Mouse (Mus musculus) heart, embryonic 14.5 days (tissue): ENCODE data around the gene Cmtm3. TPM values are rescaled to one million over a fixed set of nuclear protein-coding genes. Genes with fewer than 3 reads are reported as not detected.
A peak's percentile ranks its signal among the peaks of the same experiment; 100 is the strongest.

Experiments
- ATAC-seq: fragments of 200-750 bp; cut with Nextera tagmentation; 2 replicates; pipeline ENCODE4 v1.8.0; 2017; ENCODE audit warnings: low read depth, moderate TSS enrichment; ENCODE audit not compliant: insufficient number of reproducible peaks, insufficient read depth, low FRiP score
- H3K27ac ChIP-seq, 2 experiments: fragments of 200-500 bp in 1 of 2; fragments of 300-500 bp in 1 of 2; sonication (generic) in 1 of 2; replicated peaks in 1 of 2; 2 replicates each; pipeline ENCODE4 v1.5.1; 2012 to 2014; ENCODE audit warnings: low read depth in 2 of 2, low read length in 2 of 2, control low read depth in 1 of 2, mild to moderate bottlenecking in 1 of 2, mixed read lengths in 1 of 2; ENCODE audit not compliant: control insufficient read depth in 1 of 2, insufficient read depth in 1 of 2
- H3K27me3 ChIP-seq: fragments of 300-500 bp; sonication (generic); 2 replicates; pipeline ENCODE4 v1.6.1; 2014; ENCODE audit warnings: mild to moderate bottlenecking, low read length, control low read depth; ENCODE audit not compliant: control insufficient read depth, insufficient read depth
- H3K36me3 ChIP-seq: fragments of 300-500 bp; sonication (generic); 2 replicates; pipeline ENCODE4 v1.6.1; 2014; ENCODE audit warnings: mild to moderate bottlenecking, control low read depth, low read length, mixed read lengths; ENCODE audit not compliant: control insufficient read depth, insufficient read depth
- H3K4me1 ChIP-seq, 2 experiments: fragments of 200-500 bp in 1 of 2; fragments of 300-500 bp in 1 of 2; sonication (generic) in 1 of 2; 2 replicates each; pipeline ENCODE4 v1.6.1; 2012 to 2014; ENCODE audit warnings: low read length in 2 of 2, control low read depth in 1 of 2, mixed read lengths in 1 of 2; ENCODE audit not compliant: control insufficient read depth in 2 of 2, insufficient read depth in 2 of 2
- H3K4me2 ChIP-seq: fragments of 300-500 bp; sonication (generic); 2 replicates; pipeline ENCODE4 v1.6.1; 2014; ENCODE audit warnings: mild to moderate bottlenecking, low read length
- H3K4me3 ChIP-seq, 2 experiments: fragments of 200-500 bp in 1 of 2; fragments of 300-500 bp in 1 of 2; sonication (generic) in 1 of 2; 2 replicates each; pipeline ENCODE4 v1.5.1; 2012 to 2014; ENCODE audit warnings: low read length in 2 of 2, mild to moderate bottlenecking in 2 of 2, control low read depth in 1 of 2, low read depth in 1 of 2, moderate library complexity in 1 of 2; ENCODE audit not compliant: control insufficient read depth in 1 of 2, insufficient read depth in 1 of 2
- H3K9ac ChIP-seq: fragments of 300-500 bp; sonication (generic); 2 replicates; pipeline ENCODE4 v1.6.1; 2014; ENCODE audit warnings: mild to moderate bottlenecking, low read length
- H3K9me3 ChIP-seq: fragments of 300-500 bp; sonication (generic); 2 replicates; pipeline ENCODE4 v1.6.1; 2016; ENCODE audit warnings: low read length, control low read depth; ENCODE audit not compliant: control insufficient read depth
- WGBS: fragments of 180-500 bp; shearing (Covaris S2); extraction: QIAGEN DNeasy Blood & Tissue Kit; methylation state at CpG from one replicate; pipeline ENCODE4 v1.1.7; 2014; 5-methylcytosine and 5-hydroxymethylcytosine counted together
- polyA plus RNA-seq: library from polyadenylated mRNA; unstranded; fragments of >200 nt; fragmentation: Nextera tagmentation; extraction: Ambion mirVana; gene quantifications from 2 replicates; pipeline ENCODE4 v1.2.1, GENCODE M21; 2014

Cmtm3 gene
- polyA plus RNA-seq, 1 experiment from 2014 or later = 103 TPM

GRCm38 (mm10) chr8:104334196-104334595 is 5.0 kb upstream of the Cmtm3 start:
- H3K4me1 ChIP-seq = peaks cover 0 to 1% of the 10 kb centered on the region in 2 experiments; a peak in 1 of 4 replicates

GRCm38 (mm10) chr8:104336806-104337205 is 2.4 kb upstream of the Cmtm3 start:
- no peak overlapping the region for H3K27ac ChIP-seq
- no peak overlapping the region for H3K4me2 ChIP-seq
- H3K9me3 ChIP-seq = no peaks in the 10 kb centered on the region
- ATAC-seq = no peak
- WGBS = 69% methylated on average over 1 of the region's 1 CpGs
- H3K9ac ChIP-seq = no peak overlapping the region
- H3K4me1 ChIP-seq = peaks cover 8 to 17% of the 10 kb centered on the region in 2 experiments; a peak in 3 of 4 replicates
- H3K4me3 ChIP-seq = no peak overlapping the region
- no peaks in the 10 kb centered on the region for H3K36me3 ChIP-seq
- no peaks in the 10 kb centered on the region for H3K27me3 ChIP-seq

More at GRCm38 (mm10) chr8:104334196-104334595, 5.0 kb upstream of the Cmtm3 start:
- no peak overlapping the region for H3K9ac ChIP-seq
- WGBS = 83% methylated on average over 1 of the region's 1 CpGs
- H3K27me3 ChIP-seq = no peaks in the 10 kb centered on the region
- no peaks in the 10 kb centered on the region for H3K9me3 ChIP-seq
- no peak overlapping the region for H3K4me3 ChIP-seq
- H3K4me2 ChIP-seq = no peak overlapping the region
- no peak for ATAC-seq
- H3K36me3 ChIP-seq = no peaks in the 10 kb centered on the region
- H3K27ac ChIP-seq = no peak overlapping the region

GRCm38 (mm10) chr8:104337890-104338289 is 1.3 kb upstream of the Cmtm3 start:
- Histone ChIP-seq H3K36me3 (peaks cover 4% of the 10 kb centered on the region; the same call in 1 of the 2 replicates), H3K9ac (no peak overlapping the region), H3K27ac (no peak overlapping the region), H3K4me1 (peaks cover 9 to 25% of the 10 kb centered on the region in 2 experiments; a peak in 3 of 4 replicates), H3K9me3 (no peaks in the 10 kb centered on the region), H3K4me3 (no peak overlapping the region), H3K27me3 (no peaks in the 10 kb centered on the region), H3K4me2 (no peak overlapping the region)
- no peak for ATAC-seq
- 39% methylated on average over 3 of the region's 3 CpGs for WGBS

GRCm38 (mm10) chr8:104339983-104340232 is 698 bp downstream of the Cmtm3 start:
- Histone ChIP-seq H3K27me3 (no peaks in the 10 kb centered on the region), H3K36me3 (peaks cover 12% of the 10 kb centered on the region), H3K9ac (peak overlapping the region; percentile 96), H3K9me3 (no peaks in the 10 kb centered on the region), H3K4me1 (peaks cover 9 to 31% of the 10 kb centered on the region in 2 experiments; a peak in 3 of 4 replicates), H3K27ac (peak overlapping the region; percentile 55 to 92; a peak in 3 of 4 replicates), H3K4me2 (peak overlapping the region; percentile 86), H3K4me3 (peak overlapping the region; percentile 71 to 77)
- no peak for ATAC-seq
- under 1% methylated on average over 6 of the region's 6 CpGs for WGBS

- H3K9ac ChIP-seq = peak overlapping the region; percentile 96
- H3K27ac ChIP-seq = peak overlapping the region; percentile 84 to 92
- WGBS = under 1% methylated on average over 49 of the region's 54 CpGs
- peak; percentile 66 for ATAC-seq
- H3K4me3 ChIP-seq = peak overlapping the region; percentile 71 to 77
- no peaks in the 10 kb centered on the region for H3K9me3 ChIP-seq
- H3K36me3 ChIP-seq = peaks cover 18% of the 10 kb centered on the region
- H3K4me1 ChIP-seq = peaks cover 9 to 31% of the 10 kb centered on the region in 2 experiments; a peak in 3 of 4 replicates
- no peaks in the 10 kb centered on the region for H3K27me3 ChIP-seq
- H3K4me2 ChIP-seq = peak overlapping the region; percentile 86
Measured at GRCm38 (mm10) chr8:104340233-104341105, 1.3 kb downstream of the Cmtm3 start.

- Histone ChIP-seq H3K4me1 (peaks cover 9 to 31% of the 10 kb centered on the region in 2 experiments; a peak in 3 of 4 replicates), H3K27me3 (no peaks in the 10 kb centered on the region), H3K4me3 (peak overlapping the region; percentile 71 to 77), H3K9me3 (no peaks in the 10 kb centered on the region), H3K36me3 (peaks cover 24% of the 10 kb centered on the region), H3K9ac (peak overlapping the region; percentile 96), H3K27ac (peak overlapping the region; percentile 84 to 92), H3K4me2 (peak overlapping the region; percentile 86)
- under 1% methylated on average over 24 of the region's 24 CpGs for WGBS
- peak; percentile 73 for ATAC-seq
Measured at GRCm38 (mm10) chr8:104341106-104341561, 1.9 kb downstream of the Cmtm3 start.

GRCm38 (mm10) chr8:104341678-104342077 is 2.5 kb downstream of the Cmtm3 start:
- 54% methylated on average over 6 of the region's 6 CpGs for WGBS
- peaks cover 30% of the 10 kb centered on the region for H3K36me3 ChIP-seq
- H3K9ac ChIP-seq = peak overlapping the region; percentile 96
- peak overlapping the region; percentile 86 for H3K4me2 ChIP-seq
- H3K4me3 ChIP-seq = peak overlapping the region; percentile 71 to 77
- no peaks in the 10 kb centered on the region for H3K27me3 ChIP-seq
- peaks cover 10 to 35% of the 10 kb centered on the region in 2 experiments; a peak in 3 of 4 replicates for H3K4me1 ChIP-seq
- no peaks in the 10 kb centered on the region for H3K9me3 ChIP-seq
- peak overlapping the region; percentile 24 to 92 for H3K27ac ChIP-seq
- ATAC-seq = no peak
